Mouse (Mus musculus): ENCODE results near the gene Hormad2. TPM values are rescaled to one million over a fixed set of nuclear protein-coding genes. Genes with fewer than 3 reads are reported as not detected.

Hormad2 gene
- polyA plus RNA-seq, 1 experiment from 2014 or later = 0.15 TPM

- Histone ChIP-seq H3K4me1 (peaks cover 54% of the 10 kb centered on the region), H3K27ac (replicated peaks) (no peak overlapping the region), H3K9me3 (no peaks in the 10 kb centered on the region), H3K27me3 (replicated peaks; ENCODE audit: low read depth, poor library complexity, severe bottlenecking) (peaks cover 56% of the 10 kb centered on the region), H3K36me3 (replicated peaks) (no peaks in the 10 kb centered on the region), H3K4me3 (no peak overlapping the region)
- WGBS = 54% methylated on average over 2 of the region's 2 CpGs
- DNase-seq (ENCODE audit: low spot score) = no peak
These were observed 134.8 kb downstream of the Hormad2 start for GRCm38 (mm10) chr11:4306086-4306485.

GRCm38 (mm10) chr11:4305090-4305489 is 135.8 kb downstream of the Hormad2 start:
- WGBS = 87% methylated on average over 4 of the region's 4 CpGs
- Histone ChIP-seq H3K9me3 (no peaks in the 10 kb centered on the region), H3K36me3 (replicated peaks) (no peaks in the 10 kb centered on the region), H3K27me3 (replicated peaks; ENCODE audit: low read depth, poor library complexity, severe bottlenecking) (peaks cover 60% of the 10 kb centered on the region), H3K4me1 (peaks cover 53% of the 10 kb centered on the region), H3K4me3 (no peak overlapping the region), H3K27ac (replicated peaks) (no peak overlapping the region)
- no peak for DNase-seq (ENCODE audit: low spot score)

- H3K27me3 ChIP-seq (replicated peaks; ENCODE audit: low read depth, poor library complexity, severe bottlenecking) = peaks cover 67% of the 10 kb centered on the region
- H3K4me1 ChIP-seq = peaks cover 55% of the 10 kb centered on the region
- no peak for DNase-seq (ENCODE audit: low spot score)
- H3K27ac ChIP-seq (replicated peaks) = no peak overlapping the region
- no peaks in the 10 kb centered on the region for H3K36me3 ChIP-seq (replicated peaks)
- H3K9me3 ChIP-seq = no peaks in the 10 kb centered on the region
- WGBS = 82% methylated on average over 4 of the region's 4 CpGs
- no peak overlapping the region for H3K4me3 ChIP-seq
These were observed 136.7 kb downstream of the Hormad2 start for GRCm38 (mm10) chr11:4304203-4304602.

- WGBS = 56% methylated on average over 9 of the region's 9 CpGs
- Histone ChIP-seq H3K27ac (replicated peaks) (peak overlapping the region; percentile 63; the same call in 1 of the 2 replicates), H3K4me1 (peaks cover 52% of the 10 kb centered on the region), H3K9me3 (no peaks in the 10 kb centered on the region), H3K27me3 (replicated peaks; ENCODE audit: low read depth, poor library complexity, severe bottlenecking) (peaks cover 66% of the 10 kb centered on the region), H3K4me3 (no peak overlapping the region), H3K36me3 (replicated peaks) (no peaks in the 10 kb centered on the region)
- no peak for DNase-seq (ENCODE audit: low spot score)
These were observed 137.9 kb downstream of the Hormad2 start for GRCm38 (mm10) chr11:4303033-4303432.

GRCm38 (mm10) chr11:4302363-4302913 is 138.5 kb downstream of the Hormad2 start:
- peaks cover 65% of the 10 kb centered on the region for H3K27me3 ChIP-seq (replicated peaks; ENCODE audit: low read depth, poor library complexity, severe bottlenecking)
- peak overlapping the region; percentile 63 for H3K27ac ChIP-seq (replicated peaks)
- 8% methylated on average over 5 of the region's 5 CpGs for WGBS
- no peak overlapping the region for H3K4me3 ChIP-seq
- H3K9me3 ChIP-seq = no peaks in the 10 kb centered on the region
- peaks cover 46% of the 10 kb centered on the region for H3K4me1 ChIP-seq
- H3K36me3 ChIP-seq (replicated peaks) = no peaks in the 10 kb centered on the region
- no peak for DNase-seq (ENCODE audit: low spot score)

- no peaks in the 10 kb centered on the region for H3K36me3 ChIP-seq (replicated peaks)
- H3K27me3 ChIP-seq (replicated peaks; ENCODE audit: low read depth, poor library complexity, severe bottlenecking) = peaks cover 64% of the 10 kb centered on the region
- H3K4me3 ChIP-seq = no peak overlapping the region
- no peak for DNase-seq (ENCODE audit: low spot score)
- no peaks in the 10 kb centered on the region for H3K9me3 ChIP-seq
- no peak overlapping the region for H3K27ac ChIP-seq (replicated peaks)
- WGBS = 72% methylated on average over 3 of the region's 3 CpGs
- peaks cover 41% of the 10 kb centered on the region for H3K4me1 ChIP-seq
These were observed 140.2 kb downstream of the Hormad2 start for GRCm38 (mm10) chr11:4300683-4301082.

- peaks cover 42% of the 10 kb centered on the region for H3K4me1 ChIP-seq
- WGBS = 73% methylated on average over 14 of the region's 14 CpGs
- peaks cover 69% of the 10 kb centered on the region for H3K27me3 ChIP-seq (replicated peaks; ENCODE audit: low read depth, poor library complexity, severe bottlenecking)
These were observed 141.0 kb downstream of the Hormad2 start for GRCm38 (mm10) chr11:4299735-4300474.

GRCm38 (mm10) chr11:4299191-4299590 is 141.7 kb downstream of the Hormad2 start:
- Histone ChIP-seq H3K27ac (replicated peaks) (no peak overlapping the region; the same call in 1 of the 2 replicates), H3K4me3 (no peak overlapping the region), H3K36me3 (replicated peaks) (no peaks in the 10 kb centered on the region), H3K4me1 (peaks cover 46% of the 10 kb centered on the region), H3K27me3 (replicated peaks; ENCODE audit: low read depth, poor library complexity, severe bottlenecking) (peaks cover 72% of the 10 kb centered on the region), H3K9me3 (no peaks in the 10 kb centered on the region)
- 38% methylated on average over 12 of the region's 12 CpGs for WGBS
- peak; percentile 61 for DNase-seq (ENCODE audit: low spot score)

More at GRCm38 (mm10) chr11:4299735-4300474, 141.0 kb downstream of the Hormad2 start:
- H3K36me3 ChIP-seq (replicated peaks) = no peaks in the 10 kb centered on the region
- no peaks in the 10 kb centered on the region for H3K9me3 ChIP-seq
- no peak overlapping the region; the same call in 1 of the 2 replicates for H3K27ac ChIP-seq (replicated peaks)
- DNase-seq (ENCODE audit: low spot score) = no peak
- no peak overlapping the region for H3K4me3 ChIP-seq

GRCm38 (mm10) chr11:4298615-4299014 is 142.3 kb downstream of the Hormad2 start:
- no peaks in the 10 kb centered on the region for H3K36me3 ChIP-seq (replicated peaks)
- peaks cover 46% of the 10 kb centered on the region for H3K4me1 ChIP-seq
- no peaks in the 10 kb centered on the region for H3K9me3 ChIP-seq
- no peak for DNase-seq (ENCODE audit: low spot score)
- no peak overlapping the region for H3K4me3 ChIP-seq
- no peak overlapping the region; the same call in 1 of the 2 replicates for H3K27ac ChIP-seq (replicated peaks)
- WGBS = 42% methylated on average over 7 of the region's 7 CpGs
- H3K27me3 ChIP-seq (replicated peaks; ENCODE audit: low read depth, poor library complexity, severe bottlenecking) = peaks cover 73% of the 10 kb centered on the region

- 76% methylated on average over 3 of the region's 3 CpGs for WGBS
- no peak overlapping the region for H3K27ac ChIP-seq (replicated peaks)
- H3K4me1 ChIP-seq = peaks cover 41% of the 10 kb centered on the region
- no peaks in the 10 kb centered on the region for H3K36me3 ChIP-seq (replicated peaks)
- DNase-seq (ENCODE audit: low spot score) = no peak
- no peak overlapping the region for H3K4me3 ChIP-seq
- H3K27me3 ChIP-seq (replicated peaks; ENCODE audit: low read depth, poor library complexity, severe bottlenecking) = peaks cover 74% of the 10 kb centered on the region
- no peaks in the 10 kb centered on the region for H3K9me3 ChIP-seq
These were observed 143.2 kb downstream of the Hormad2 start for GRCm38 (mm10) chr11:4297753-4298152.

- Histone ChIP-seq H3K36me3 (replicated peaks) (no peaks in the 10 kb centered on the region), H3K27ac (replicated peaks) (no peak overlapping the region), H3K4me3 (no peak overlapping the region), H3K4me1 (peaks cover 34% of the 10 kb centered on the region), H3K9me3 (no peaks in the 10 kb centered on the region), H3K27me3 (replicated peaks; ENCODE audit: low read depth, poor library complexity, severe bottlenecking) (peaks cover 77% of the 10 kb centered on the region)
- no peak for DNase-seq (ENCODE audit: low spot score)
- WGBS = 77% methylated on average over 10 of the region's 10 CpGs
These were observed 144.2 kb downstream of the Hormad2 start for GRCm38 (mm10) chr11:4296610-4297275.

Measured in embryonic facial prominence, embryonic 10.5 days (tissue).